Mouse (Mus musculus) forebrain, postnatal 0 days (tissue): ENCODE data around the gene Klf15. TPM values are rescaled to one million over a fixed set of nuclear protein-coding genes. Genes with fewer than 3 reads are reported as not detected.
A peak's percentile ranks its signal among the peaks of the same experiment; 100 is the strongest.

ENCODE experiments used
- ATAC-seq: fragments of 200-750 bp; cut with Nextera tagmentation; 2 replicates; pipeline ENCODE4 v1.8.0; 2017; ENCODE audit warnings: mild to moderate bottlenecking, moderate library complexity
- DNase-seq: peaks from one replicate; pipeline ENCODE4 v3.0.0-alpha.2; 2015
- H3K27ac ChIP-seq: fragments of 300-500 bp; sonication (generic); 2 replicates; pipeline ENCODE4 v1.5.1; 2014; ENCODE audit warnings: low read depth, mild to moderate bottlenecking, antibody characterized with exemption, low read length, moderate library complexity, mixed read lengths
- H3K27me3 ChIP-seq: fragments of 300-500 bp; sonication (generic); 2 replicates; pipeline ENCODE4 v1.6.1; 2014; ENCODE audit warnings: mild to moderate bottlenecking, low read length, mixed read lengths; ENCODE audit not compliant: insufficient read depth
- H3K36me3 ChIP-seq: fragments of 300-500 bp; sonication (generic); 2 replicates; pipeline ENCODE4 v1.6.1; 2014; ENCODE audit warnings: mild to moderate bottlenecking, moderate library complexity; ENCODE audit not compliant: insufficient read depth
- H3K4me1 ChIP-seq: fragments of 300-500 bp; sonication (generic); 2 replicates; pipeline ENCODE4 v1.6.1; 2014; ENCODE audit warnings: antibody characterized with exemption; ENCODE audit not compliant: insufficient read depth
- H3K4me2 ChIP-seq: fragments of 300-500 bp; sonication (generic); 2 replicates; pipeline ENCODE4 v1.6.1; 2014; ENCODE audit warnings: low read depth, mild to moderate bottlenecking, moderate library complexity
- H3K4me3 ChIP-seq: fragments of 300-500 bp; sonication (generic); 2 replicates; pipeline ENCODE4 v1.5.1; 2014; ENCODE audit warnings: low read depth, low read length, mixed read lengths
- H3K9ac ChIP-seq: fragments of 300-500 bp; sonication (generic); 2 replicates; pipeline ENCODE4 v1.6.1; 2014; ENCODE audit warnings: mild to moderate bottlenecking
- H3K9me3 ChIP-seq: fragments of 300-500 bp; sonication (generic); 2 replicates; pipeline ENCODE4 v1.6.1; 2016; ENCODE audit warnings: low read length
- CTCF ChIP-seq: sonication (generic); IDR thresholded peaks from 2 replicates; pipeline ENCODE4 v1.5.1; 2016; ENCODE audit warnings: antibody characterized with exemption, control low read depth, low read depth
- WGBS: fragments of 180-500 bp; shearing (Covaris S2); extraction: QIAGEN DNeasy Blood & Tissue Kit; methylation state at CpG from one replicate; pipeline ENCODE4 v1.1.7; 2014; 5-methylcytosine and 5-hydroxymethylcytosine counted together
- polyA plus RNA-seq: library from polyadenylated mRNA; unstranded; fragments of >200 nt; fragmentation: Nextera tagmentation; extraction: Ambion mirVana; gene quantifications from 2 replicates; pipeline ENCODE4 v1.2.1, GENCODE M21; 2015
- total RNA-seq: library from RNA; depleted of rRNA; stranded (reverse); fragments of >200 nt; gene quantifications from 2 replicates; pipeline ENCODE4 v1.2.3, GENCODE M21; 2014

Klf15 gene
- total and polyA plus RNA-seq, 2 experiments from 2014 or later = 17.5 to 24.6 TPM

- ATAC-seq = no peak
- Histone ChIP-seq H3K9me3 (no peaks in the 10 kb centered on the region), H3K9ac (no peak overlapping the region), H3K36me3 (no peaks in the 10 kb centered on the region), H3K27ac (no peak overlapping the region), H3K4me1 (no peaks in the 10 kb centered on the region), H3K4me3 (no peak overlapping the region), H3K27me3 (no peaks in the 10 kb centered on the region), H3K4me2 (no peak overlapping the region)
- no peak for TF ChIP-seq CTCF
- 92% methylated on average over 6 of the region's 6 CpGs for WGBS
- DNase-seq = no peak
Measured at GRCm38 (mm10) chr6:90469041-90469440, 6.7 kb downstream of the Klf15 start.

- H3K4me3 ChIP-seq = no peak overlapping the region
- H3K4me1 ChIP-seq = no peaks in the 10 kb centered on the region
- H3K4me2 ChIP-seq = no peak overlapping the region
- H3K27me3 ChIP-seq = no peaks in the 10 kb centered on the region
- DNase-seq (no peak), ATAC-seq (no peak)
- 96% methylated on average over 2 of the region's 2 CpGs for WGBS
- H3K9me3 ChIP-seq = no peaks in the 10 kb centered on the region
- H3K36me3 ChIP-seq = no peaks in the 10 kb centered on the region
- H3K27ac ChIP-seq = no peak overlapping the region
- H3K9ac ChIP-seq = no peak overlapping the region
- no peak for TF ChIP-seq CTCF
Measured at GRCm38 (mm10) chr6:90470255-90470654, 7.9 kb downstream of the Klf15 start.

DNA sequence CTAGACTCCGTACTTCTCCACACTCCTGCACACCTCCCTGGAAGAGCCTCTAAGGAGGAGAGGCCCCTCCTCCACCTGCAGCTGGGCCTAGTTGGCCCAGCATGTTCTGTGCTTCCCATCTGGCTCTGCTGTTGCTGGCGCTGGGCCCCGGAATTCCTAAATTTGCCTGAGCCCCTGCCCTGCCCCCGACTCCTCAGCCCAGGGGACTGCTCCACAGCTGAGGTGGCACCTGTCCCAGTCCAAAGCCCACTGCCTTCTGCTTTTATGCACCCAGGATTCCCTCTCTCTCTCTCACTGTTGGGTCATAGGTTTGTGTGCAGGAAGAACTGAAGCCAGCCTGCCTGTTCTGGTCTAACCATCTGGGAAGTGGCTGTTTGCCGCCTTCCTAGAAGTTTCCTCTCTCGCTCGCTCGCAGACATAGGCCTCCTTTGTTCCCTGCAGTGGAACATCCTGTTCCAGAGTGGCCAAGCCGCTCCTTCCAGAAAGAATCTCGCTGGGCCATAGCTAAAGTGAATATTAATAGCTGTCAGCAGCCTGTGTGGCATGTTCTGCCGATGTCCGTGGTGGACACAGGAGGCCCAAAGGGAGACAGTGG, 8.7 kb downstream of the Klf15 start:
- H3K27ac ChIP-seq = peak overlapping the region; percentile 50

DNA sequence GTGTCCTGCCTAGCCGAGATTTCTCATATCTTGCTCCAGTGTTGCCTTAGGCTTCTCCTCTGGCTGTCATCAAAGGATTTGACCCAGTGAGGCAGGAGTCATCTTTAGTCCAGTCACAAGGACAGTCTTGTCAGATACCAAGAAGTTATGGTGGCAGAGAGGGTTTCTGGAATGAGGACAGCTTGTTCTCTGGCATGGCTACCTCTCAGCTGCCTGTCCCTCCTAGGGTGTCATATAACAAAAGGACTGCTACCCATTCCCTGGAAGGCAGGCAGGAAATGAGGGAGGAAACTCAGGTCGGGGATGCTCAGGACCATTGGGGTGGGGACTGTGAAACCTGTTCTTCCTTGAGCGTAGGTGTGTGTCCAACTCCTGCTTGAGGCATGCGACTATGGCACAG, 9.7 kb downstream of the Klf15 start:
- WGBS = 80% methylated on average over 4 of the region's 4 CpGs
- no peaks in the 10 kb centered on the region for H3K4me1 ChIP-seq
- TF ChIP-seq CTCF = no peak
- H3K27ac ChIP-seq = no peak overlapping the region
- no peak overlapping the region for H3K4me3 ChIP-seq
- no peak for ATAC-seq
- DNase-seq = no peak
- H3K4me2 ChIP-seq = no peak overlapping the region
- H3K9ac ChIP-seq = no peak overlapping the region
- H3K36me3 ChIP-seq = no peaks in the 10 kb centered on the region
- no peaks in the 10 kb centered on the region for H3K9me3 ChIP-seq
- H3K27me3 ChIP-seq = no peaks in the 10 kb centered on the region

More for the DNA sequence above, 8.7 kb downstream of the Klf15 start:
- Histone ChIP-seq H3K9ac (no peak overlapping the region), H3K9me3 (no peaks in the 10 kb centered on the region), H3K4me3 (no peak overlapping the region), H3K4me1 (no peaks in the 10 kb centered on the region), H3K36me3 (no peaks in the 10 kb centered on the region), H3K27me3 (no peaks in the 10 kb centered on the region), H3K4me2 (no peak overlapping the region)
- WGBS = 49% methylated on average over 12 of the region's 12 CpGs
- peak; percentile 67 for ATAC-seq
- no peak for TF ChIP-seq CTCF
- DNase-seq = peak; percentile 45

DNA sequence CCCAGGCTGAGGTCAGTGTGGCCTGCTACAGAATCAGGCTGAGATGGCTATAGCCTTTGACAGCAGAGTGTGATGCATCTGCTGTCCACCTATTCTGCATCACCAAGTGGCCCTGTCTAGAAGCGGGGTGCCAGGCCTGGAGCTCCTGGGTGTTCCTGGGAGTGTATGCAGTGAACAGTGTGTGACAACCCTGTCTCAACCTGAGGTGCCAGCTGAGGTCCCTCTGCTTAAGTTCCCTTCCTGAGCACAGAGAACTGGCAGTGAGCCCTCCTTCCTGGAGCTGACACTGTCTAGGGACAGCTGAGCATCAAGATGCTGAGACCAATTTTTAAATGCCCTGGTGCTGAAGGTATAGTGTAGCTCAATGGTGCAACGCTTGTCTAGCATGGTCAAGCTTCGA, 10.3 kb downstream of the Klf15 start:
- TF ChIP-seq CTCF = no peak

GRCm38 (mm10) chr6:90473630-90474360, 11.4 kb downstream of the Klf15 start:
- H3K4me1 ChIP-seq = no peaks in the 10 kb centered on the region
- WGBS = 94% methylated on average over 24 of the region's 24 CpGs
- H3K9ac ChIP-seq = no peak overlapping the region

More for the DNA sequence above, 10.3 kb downstream of the Klf15 start:
- DNase-seq = no peak
- WGBS = 97% methylated on average over 3 of the region's 3 CpGs
- no peaks in the 10 kb centered on the region for H3K27me3 ChIP-seq
- H3K4me3 ChIP-seq = no peak overlapping the region
- no peaks in the 10 kb centered on the region for H3K9me3 ChIP-seq
- no peak overlapping the region for H3K9ac ChIP-seq
- H3K27ac ChIP-seq = no peak overlapping the region
- H3K36me3 ChIP-seq = no peaks in the 10 kb centered on the region
- no peak for ATAC-seq
- H3K4me1 ChIP-seq = no peaks in the 10 kb centered on the region
- H3K4me2 ChIP-seq = no peak overlapping the region

DNA sequence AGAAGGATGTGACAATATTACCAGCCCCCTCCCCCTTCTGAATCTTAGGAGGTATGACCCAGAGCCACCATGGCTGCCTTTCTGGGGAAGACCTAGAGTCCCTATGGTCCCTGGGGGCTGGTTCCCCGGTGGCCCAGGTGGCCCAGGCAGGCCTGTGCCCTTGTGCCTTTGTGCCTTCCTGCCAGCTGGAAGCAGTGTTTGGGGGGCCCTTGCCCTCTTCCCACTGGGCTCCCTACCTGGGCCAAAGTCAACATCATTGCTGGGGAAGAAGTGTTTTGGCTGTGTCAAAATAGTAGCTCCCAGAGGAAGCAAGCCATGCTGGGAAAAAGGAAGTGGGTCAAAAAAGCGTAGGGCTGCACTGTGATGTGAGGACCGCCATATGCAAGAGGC, 12.0 kb downstream of the Klf15 start:
- WGBS = 91% methylated on average over 3 of the region's 3 CpGs
- DNase-seq = no peak
- Histone ChIP-seq H3K27me3 (no peaks in the 10 kb centered on the region), H3K27ac (no peak overlapping the region), H3K9me3 (no peaks in the 10 kb centered on the region), H3K4me1 (no peaks in the 10 kb centered on the region), H3K9ac (no peak overlapping the region), H3K4me3 (no peak overlapping the region), H3K4me2 (no peak overlapping the region), H3K36me3 (no peaks in the 10 kb centered on the region)
- no peak for ATAC-seq
- no peak for TF ChIP-seq CTCF

More at GRCm38 (mm10) chr6:90473630-90474360, 11.4 kb downstream of the Klf15 start:
- H3K4me2 ChIP-seq = no peak overlapping the region
- H3K4me3 ChIP-seq = no peak overlapping the region
- no peaks in the 10 kb centered on the region for H3K36me3 ChIP-seq
- no peak for DNase-seq
- H3K27ac ChIP-seq = no peak overlapping the region
- H3K27me3 ChIP-seq = no peaks in the 10 kb centered on the region
- ATAC-seq = no peak
- TF ChIP-seq CTCF = no peak
- no peaks in the 10 kb centered on the region for H3K9me3 ChIP-seq
